ENCODE assay signal across 21 mouse cellular contexts in genomic region chr7:97309461-97310340, GRCm38 (mm10). TPM values are rescaled to one million over a fixed set of nuclear protein-coding genes. Genes with fewer than 3 reads are reported as not detected.
A peak's percentile ranks its signal among the peaks of the same experiment; 100 is the strongest.
DNase-seq lines count a peak whose midpoint lies in the region; ATAC-seq and TF ChIP-seq lines count a peak whose summit lies in the region.
"Had no signal": no experiment of that assay in that cellular context is flagged by ENCODE, and none has a peak within 500 bp of the region (broad histone marks: within the 10 kb centered on the region; RNA-seq: fewer than 3 reads in every experiment).

No protein-coding gene starts in this region.

- no peaks in the 10 kb centered on the region for H3K4me1 ChIP-seq in forebrain, embryonic 11.5 days (replicated peaks; ENCODE audit: control insufficient read depth, insufficient read depth, low read length)
- no peaks in the 10 kb centered on the region for H3K4me1 ChIP-seq in forebrain, embryonic 16.5 days (replicated peaks; ENCODE audit: control insufficient read depth, insufficient read depth, low read length)
- H3K4me1 ChIP-seq in intestine, embryonic 14.5 days (replicated peaks; ENCODE audit: control insufficient read depth, insufficient read depth, low read length): no peaks in the 10 kb centered on the region
- H3K4me1 ChIP-seq in intestine, postnatal 0 days (replicated peaks; ENCODE audit: control insufficient read depth, insufficient read depth, low read length): no peaks in the 10 kb centered on the region
- H3K4me1 ChIP-seq in midbrain, embryonic 11.5 days (ENCODE audit: control insufficient read depth, insufficient read depth, low read length): no peaks in the 10 kb centered on the region
- no peaks in the 10 kb centered on the region for H3K4me1 ChIP-seq in midbrain, embryonic 13.5 days (replicated peaks)
- no peaks in the 10 kb centered on the region for H3K4me1 ChIP-seq in thymus, adult 2 months (replicated peaks; ENCODE audit: control insufficient read depth, insufficient read depth, low read length)
- H3K4me1 ChIP-seq: embryonic facial prominence, embryonic 15.5 days; forebrain, embryonic 10.5 days; neural tube, embryonic 15.5 days had no signal

- WGBS in forebrain, embryonic 11.5 days: 86% methylated on average over 4 of the region's 4 CpGs
- 83% methylated on average over 4 of the region's 4 CpGs for WGBS in forebrain, embryonic 16.5 days
- 83% methylated on average over 4 of the region's 4 CpGs for WGBS in intestine, embryonic 14.5 days
- WGBS in intestine, postnatal 0 days: 89% methylated on average over 4 of the region's 4 CpGs
- 84% methylated on average over 4 of the region's 4 CpGs for WGBS in midbrain, embryonic 11.5 days
- 81% methylated on average over 4 of the region's 4 CpGs for WGBS in midbrain, embryonic 13.5 days
- 93% methylated on average over 4 of the region's 4 CpGs for WGBS in thymus, adult 2 months

- H3K4me3 ChIP-seq in forebrain, embryonic 11.5 days (ENCODE audit: low read depth, low read length): no peak overlapping the region
- H3K4me3 ChIP-seq in forebrain, embryonic 16.5 days (replicated peaks; ENCODE audit: low read length): no peak overlapping the region
- no peak overlapping the region for H3K4me3 ChIP-seq in intestine, embryonic 14.5 days (ENCODE audit: low read depth, low read length)
- no peak overlapping the region for H3K4me3 ChIP-seq in intestine, postnatal 0 days (ENCODE audit: low read depth, low read length)
- no peak overlapping the region for H3K4me3 ChIP-seq in midbrain, embryonic 11.5 days (ENCODE audit: low read depth, low read length)
- no peak overlapping the region for H3K4me3 ChIP-seq in midbrain, embryonic 13.5 days (replicated peaks)
- H3K4me3 ChIP-seq in thymus, adult 2 months (ENCODE audit: control insufficient read depth, insufficient read depth, low read length): no peak overlapping the region
- H3K4me3 ChIP-seq: embryonic facial prominence, embryonic 15.5 days; forebrain, embryonic 10.5 days; myocyte; neural tube, embryonic 15.5 days had no signal

- no peak overlapping the region for H3K9ac ChIP-seq in forebrain, embryonic 11.5 days (ENCODE audit: low read length)
- no peak overlapping the region for H3K9ac ChIP-seq in forebrain, embryonic 16.5 days (replicated peaks; ENCODE audit: low read depth, low read length)
- no peak overlapping the region for H3K9ac ChIP-seq in intestine, embryonic 14.5 days (ENCODE audit: low read length)
- no peak overlapping the region for H3K9ac ChIP-seq in intestine, postnatal 0 days (ENCODE audit: low read depth, low read length)
- no peak overlapping the region for H3K9ac ChIP-seq in midbrain, embryonic 11.5 days (ENCODE audit: low read length)
- H3K9ac ChIP-seq in midbrain, embryonic 13.5 days (replicated peaks): no peak overlapping the region
- H3K9ac ChIP-seq: embryonic facial prominence, embryonic 15.5 days; hindbrain, embryonic 14.5 days; neural tube, embryonic 15.5 days had no signal

- H3K27ac ChIP-seq in forebrain, embryonic 11.5 days (ENCODE audit: low read depth, low read length): no peak overlapping the region
- no peak overlapping the region for H3K27ac ChIP-seq in forebrain, embryonic 16.5 days (ENCODE audit: low read length)
- H3K27ac ChIP-seq in intestine, embryonic 14.5 days (ENCODE audit: low read depth): no peak overlapping the region
- H3K27ac ChIP-seq in intestine, postnatal 0 days (ENCODE audit: low read depth, low read length): no peak overlapping the region
- no peak overlapping the region for H3K27ac ChIP-seq in midbrain, embryonic 11.5 days (ENCODE audit: low read depth, low read length)
- no peak overlapping the region for H3K27ac ChIP-seq in midbrain, embryonic 13.5 days
- H3K27ac ChIP-seq in thymus, adult 2 months (ENCODE audit: control insufficient read depth, insufficient read depth, low read length): no peak overlapping the region
- H3K27ac ChIP-seq: embryonic facial prominence, embryonic 15.5 days; forebrain, embryonic 10.5 days; hindbrain, embryonic 14.5 days; kidney, postnatal 0 days; macrophage; neural tube, embryonic 15.5 days had no signal

- TF ChIP-seq POLR2A in thymus, adult 2 months (IDR thresholded peaks at IDR 0.05; ENCODE audit: control insufficient read depth, extremely low read depth, insufficient read depth, low read length, poor library complexity): no peak

- ATAC-seq in forebrain, embryonic 11.5 days (replicated peaks; ENCODE audit: low FRiP score): no peak
- no peak for ATAC-seq in forebrain, embryonic 16.5 days
- no peak for ATAC-seq in intestine, embryonic 14.5 days (replicated peaks; ENCODE audit: low FRiP score, low TSS enrichment, low read depth)
- no peak for ATAC-seq in intestine, postnatal 0 days
- no peak for ATAC-seq in midbrain, embryonic 11.5 days (ENCODE audit: low FRiP score)
- no peak for ATAC-seq in midbrain, embryonic 13.5 days
- ATAC-seq: intestine, embryonic 16.5 days had no signal

- no peaks in the 10 kb centered on the region; the same call in 1 of the 2 replicates for H3K36me3 ChIP-seq in forebrain, embryonic 11.5 days (ENCODE audit: control insufficient read depth, insufficient read depth, low read length)
- peaks cover 26% of the 10 kb centered on the region for H3K36me3 ChIP-seq in forebrain, embryonic 16.5 days (ENCODE audit: control insufficient read depth, insufficient read depth)
- H3K36me3 ChIP-seq in intestine, embryonic 14.5 days (ENCODE audit: control insufficient read depth, insufficient read depth, low read length): peaks cover 70% of the 10 kb centered on the region
- H3K36me3 ChIP-seq in intestine, postnatal 0 days (ENCODE audit: control insufficient read depth, insufficient read depth): peaks cover 58% of the 10 kb centered on the region
- H3K36me3 ChIP-seq in midbrain, embryonic 11.5 days (ENCODE audit: control insufficient read depth, insufficient read depth, low read length): peaks cover 4% of the 10 kb centered on the region
- H3K36me3 ChIP-seq in midbrain, embryonic 13.5 days: peaks cover 95% of the 10 kb centered on the region
- no peaks in the 10 kb centered on the region for H3K36me3 ChIP-seq in thymus, adult 2 months (ENCODE audit: control insufficient read depth, insufficient read depth, low read length)

- H3K9me3 ChIP-seq in forebrain, embryonic 11.5 days (ENCODE audit: control insufficient read depth, low read length): no peaks in the 10 kb centered on the region
- no peaks in the 10 kb centered on the region; the same call in 1 of the 2 replicates for H3K9me3 ChIP-seq in forebrain, embryonic 16.5 days (ENCODE audit: control insufficient read depth, low read length)
- H3K9me3 ChIP-seq in intestine, embryonic 14.5 days (ENCODE audit: control insufficient read depth, low read length): no peaks in the 10 kb centered on the region
- no peaks in the 10 kb centered on the region for H3K9me3 ChIP-seq in intestine, postnatal 0 days (ENCODE audit: control insufficient read depth)
- H3K9me3 ChIP-seq in midbrain, embryonic 11.5 days (ENCODE audit: control insufficient read depth, low read length): no peaks in the 10 kb centered on the region
- no peaks in the 10 kb centered on the region for H3K9me3 ChIP-seq in midbrain, embryonic 13.5 days
- H3K9me3 ChIP-seq: embryonic facial prominence, embryonic 15.5 days; forebrain, embryonic 10.5 days; neural tube, embryonic 15.5 days had no signal

- no peak for TF ChIP-seq CTCF in intestine, postnatal 0 days (IDR thresholded peaks at IDR 0.05; ENCODE audit: low read depth)
- TF ChIP-seq CTCF in thymus, adult 2 months (IDR thresholded peaks at IDR 0.05; ENCODE audit: borderline replicate concordance, control insufficient read depth, extremely low read depth, insufficient read depth, low read length, poor library complexity): no peak

- peak; percentile 42 for DNase-seq in forebrain, embryonic 11.5 days (ENCODE audit: low spot score)
- peak; percentile 44 for DNase-seq in intestine, embryonic 14.5 days (ENCODE audit: low spot score)
- peak; percentile 66 for DNase-seq in midbrain, embryonic 11.5 days (ENCODE audit: low spot score, missing footprints)
- DNase-seq in thymus, adult 2 months: peak; percentile 0
- DNase-seq in thymus, postnatal 36 days: no peak
- DNase-seq: cerebellum, postnatal 10 days; layer of hippocampus, adult 9-11 months; lung, adult 2 months; midbrain, embryonic 14.5 days; thymus, postnatal 14 days had no signal

- no peaks in the 10 kb centered on the region for H3K27me3 ChIP-seq in forebrain, embryonic 11.5 days (ENCODE audit: control insufficient read depth, insufficient read depth, low read length)
- no peaks in the 10 kb centered on the region for H3K27me3 ChIP-seq in forebrain, embryonic 16.5 days (replicated peaks; ENCODE audit: control insufficient read depth, insufficient read depth, low read length)
- no peaks in the 10 kb centered on the region for H3K27me3 ChIP-seq in intestine, embryonic 14.5 days (replicated peaks; ENCODE audit: control insufficient read depth, insufficient read depth, low read length)
- H3K27me3 ChIP-seq in intestine, postnatal 0 days (replicated peaks; ENCODE audit: control insufficient read depth, insufficient read depth, low read length): no peaks in the 10 kb centered on the region
- no peaks in the 10 kb centered on the region for H3K27me3 ChIP-seq in midbrain, embryonic 11.5 days (ENCODE audit: control insufficient read depth, insufficient read depth, low read length)
- no peaks in the 10 kb centered on the region for H3K27me3 ChIP-seq in midbrain, embryonic 13.5 days
- H3K27me3 ChIP-seq in thymus, adult 2 months (ENCODE audit: control insufficient read depth, insufficient read depth, low read length): no peaks in the 10 kb centered on the region
- H3K27me3 ChIP-seq: embryonic facial prominence, embryonic 15.5 days; neural tube, embryonic 15.5 days had no signal

- H3K4me2 ChIP-seq in forebrain, embryonic 11.5 days (ENCODE audit: low read depth, low read length, severe bottlenecking): no peak overlapping the region
- H3K4me2 ChIP-seq in forebrain, embryonic 16.5 days (ENCODE audit: low read length): no peak overlapping the region
- H3K4me2 ChIP-seq in intestine, embryonic 14.5 days (ENCODE audit: low read length): no peak overlapping the region
- H3K4me2 ChIP-seq in intestine, postnatal 0 days (replicated peaks; ENCODE audit: low read depth): no peak overlapping the region
- no peak overlapping the region for H3K4me2 ChIP-seq in midbrain, embryonic 11.5 days
- H3K4me2 ChIP-seq in midbrain, embryonic 13.5 days (replicated peaks): no peak overlapping the region
- H3K4me2 ChIP-seq: embryonic facial prominence, embryonic 15.5 days; hindbrain, embryonic 14.5 days; neural tube, embryonic 15.5 days had no signal

RNA-seq across cellular contexts. Expression of gene Usp35, which starts 22.1 kb away (rescaled TPM):
- 2.8 and 2.9 TPM in 2 replicates for polyA plus RNA-seq in forebrain, embryonic 11.5 days (2014; fragmentation: Nextera tagmentation; extraction: Ambion mirVana)
- 3.9 and 4.4 TPM in 2 replicates for polyA plus RNA-seq in forebrain, embryonic 16.5 days (2015; fragmentation: Nextera tagmentation; extraction: Ambion mirVana)
- polyA plus RNA-seq in intestine, embryonic 14.5 days (2014; fragmentation: Nextera tagmentation; extraction: Ambion mirVana): 2.1 and 3.4 TPM in 2 replicates
- polyA plus RNA-seq in intestine, postnatal 0 days (2015; fragmentation: Nextera tagmentation; extraction: Ambion mirVana): 0.41 and 0.48 TPM in 2 replicates
- 2.5 and 2.9 TPM in 2 replicates for polyA plus RNA-seq in midbrain, embryonic 11.5 days (2014; fragmentation: Nextera tagmentation; extraction: Ambion mirVana)
- polyA plus RNA-seq in midbrain, embryonic 13.5 days (2015; fragmentation: Nextera tagmentation; extraction: Ambion mirVana): 2.6 and 2.8 TPM in 2 replicates
- polyA plus RNA-seq in thymus, adult 2 months (2012; rRNA removed): 21.2 and 22.9 TPM in 2 replicates

RNA-seq across cellular contexts. Expression of gene Kctd21, which starts 22.4 kb away (rescaled TPM):
- 4.7 and 4.8 TPM in 2 replicates for polyA plus RNA-seq in forebrain, embryonic 11.5 days (2014; fragmentation: Nextera tagmentation; extraction: Ambion mirVana)
- polyA plus RNA-seq in forebrain, embryonic 16.5 days (2015; fragmentation: Nextera tagmentation; extraction: Ambion mirVana): 7.5 and 7.8 TPM in 2 replicates
- 5.4 and 5.9 TPM in 2 replicates for polyA plus RNA-seq in intestine, embryonic 14.5 days (2014; fragmentation: Nextera tagmentation; extraction: Ambion mirVana)
- 1.4 TPM in 2 replicates for polyA plus RNA-seq in intestine, postnatal 0 days (2015; fragmentation: Nextera tagmentation; extraction: Ambion mirVana)
- polyA plus RNA-seq in midbrain, embryonic 11.5 days (2014; fragmentation: Nextera tagmentation; extraction: Ambion mirVana): 4.6 and 5.8 TPM in 2 replicates
- polyA plus RNA-seq in midbrain, embryonic 13.5 days (2015; fragmentation: Nextera tagmentation; extraction: Ambion mirVana): 6.9 and 8.3 TPM in 2 replicates
- polyA plus RNA-seq in thymus, adult 2 months (2012; rRNA removed): 3.7 and 4.3 TPM in 2 replicates

Comparison
In these comparisons a context has a peak if more than half of its experiments do, and no peak if none do; other contexts are left out.
1. DNase-seq: peak in forebrain, embryonic 11.5 days (single experiment), intestine, embryonic 14.5 days (single experiment), midbrain, embryonic 11.5 days (single experiment) and thymus, adult 2 months (single experiment); none in thymus, postnatal 36 days (0 of 2).